25 mouse cellular contexts compared by ENCODE assay signal in genomic region chr6:100700774-100701173, GRCm38 (mm10). TPM values are rescaled to one million over a fixed set of nuclear protein-coding genes. Genes with fewer than 3 reads are reported as not detected.
DNase-seq lines count a peak whose midpoint lies in the region; ATAC-seq lines count a peak whose summit lies in the region.
"Had no signal": no experiment of that assay in that cellular context is flagged by ENCODE, and none has a peak within 500 bp of the region (broad histone marks: within the 10 kb centered on the region; RNA-seq: fewer than 3 reads in every experiment).

No protein-coding gene starts in this region.

- ATAC-seq in megakaryocyte, adult 5-6 weeks (ENCODE audit: poor library complexity, severe bottlenecking), result no peak
- ATAC-seq: forebrain, embryonic 15.5 days; hindbrain, embryonic 16.5 days; Patski had no signal

- H3K4me1 ChIP-seq in heart, embryonic 10.5 days, result peaks cover 14% of the 10 kb centered on the region

- peaks cover 29% of the 10 kb centered on the region for H3K27me3 ChIP-seq in heart, embryonic 10.5 days (ENCODE audit: insufficient read depth, poor library complexity, severe bottlenecking)
- H3K27me3 ChIP-seq: limb, embryonic 13.5 days; Patski had no signal

- peak; percentile 35 for DNase-seq in heart, embryonic 10.5 days (ENCODE audit: low spot score)
- DNase-seq in heart, postnatal 10 days, result no peak
- DNase-seq in left cerebral cortex, postnatal 4 days, result peak; percentile 44
- no peak for DNase-seq in left cerebral cortex, postnatal 25 days (ENCODE audit: low spot score in 2 of 2)
- peak; percentile 82 for DNase-seq in brain, adult 2 months (ENCODE audit: low read depth, low spot score)
- DNase-seq in layer of hippocampus, adult 9-11 months, result peak; percentile 49
- DNase-seq: adrenal gland, postnatal 10 days; cerebellum, adult 9-10 months; gastrocnemius, adult 2 months; heart, postnatal 4 days; kidney, adult 18-20 months; kidney, postnatal 14 days; liver, embryonic 13.5 days; lung, embryonic 14.5 days; lung, postnatal 36 days; spleen, adult 18-20 months; thymus, postnatal 36 days had no signal

- no peak overlapping the region for H3K4me3 ChIP-seq in heart, embryonic 10.5 days
- H3K4me3 ChIP-seq: embryonic facial prominence, embryonic 12.5 days; erythroblast, embryonic 14.5 days; forebrain, embryonic 15.5 days; gastrocnemius, adult 2 months; limb, embryonic 13.5 days; liver, embryonic 13.5 days had no signal

- no peaks in the 10 kb centered on the region for H3K9me3 ChIP-seq in heart, embryonic 10.5 days
- H3K9me3 ChIP-seq: embryonic facial prominence, embryonic 12.5 days; forebrain, embryonic 15.5 days; limb, embryonic 13.5 days; liver, embryonic 13.5 days had no signal

- no peak overlapping the region for H3K27ac ChIP-seq in heart, embryonic 10.5 days
- H3K27ac ChIP-seq: embryonic facial prominence, embryonic 12.5 days; forebrain, embryonic 15.5 days; gastrocnemius, adult 2 months; limb, embryonic 13.5 days; liver, embryonic 13.5 days had no signal

- intact Hi-C loops in heart, postnatal 10 days (cut with DNase I), result no loop called here
- intact Hi-C loops in left cerebral cortex, postnatal 4 days (cut with DNase I), result no loop called here
- intact Hi-C loops in left cerebral cortex, postnatal 25 days (cut with DNase I), result no loop called here

- no peaks in the 10 kb centered on the region for H3K36me3 ChIP-seq in heart, embryonic 10.5 days
- H3K36me3 ChIP-seq: embryonic facial prominence, embryonic 12.5 days; forebrain, embryonic 15.5 days; limb, embryonic 13.5 days; liver, embryonic 13.5 days had no signal

- WGBS in heart, embryonic 10.5 days, result 65% methylated on average over 5 of the region's 5 CpGs

RNA-seq across cellular contexts. Expression of gene Gxylt2, which starts 3.8 kb away (rescaled TPM):
- polyA plus RNA-seq in heart, embryonic 10.5 days (2016; fragmentation: Nextera tagmentation; extraction: Ambion mirVana), result 0.74 and 1.3 TPM in 2 replicates
- total RNA-seq in heart, postnatal 10 days (2021), result 10 to 100 TPM in 1 of 2 experiments, 1 to 10 TPM in 1; 9.8 to 10.8 TPM
- total RNA-seq in left cerebral cortex, postnatal 4 days (2021), result 1 to 10 TPM; 2.1 to 2.7 TPM
- total RNA-seq in left cerebral cortex, postnatal 25 days (2021), result 1 to 10 TPM; 1.3 to 1.7 TPM
- total RNA-seq in megakaryocyte, adult 5-6 weeks (2015), result not detected in 2 replicates
- total RNA-seq in megakaryocyte, adult 5-6 weeks (2017), result not detected in 2 replicates
- total RNA-seq: granulocyte monocyte progenitor cell, adult 5-6 weeks had no signal
- polyA plus RNA-seq: erythroblast, embryonic 14.5 days had no signal

RNA-seq across cellular contexts. Expression of gene Shq1, which starts 29.8 kb away (rescaled TPM):
- 15.4 and 17.8 TPM in 2 replicates for polyA plus RNA-seq in heart, embryonic 10.5 days (2016; fragmentation: Nextera tagmentation; extraction: Ambion mirVana)
- 1 to 10 TPM; 4.6 to 5.3 TPM for total RNA-seq in heart, postnatal 10 days (2021)
- total RNA-seq in left cerebral cortex, postnatal 4 days (2021), result 1 to 10 TPM; 7.8 to 9.5 TPM
- total RNA-seq in left cerebral cortex, postnatal 25 days (2021), result 1 to 10 TPM; 5.3 to 6.1 TPM
- 1.6 and 2.7 TPM in 2 replicates for total RNA-seq in megakaryocyte, adult 5-6 weeks (2015)
- 3.9 and 5.1 TPM in 2 replicates for total RNA-seq in megakaryocyte, adult 5-6 weeks (2017)

Comparison
In these comparisons a context has a peak if more than half of its experiments do, and no peak if none do; other contexts are left out.
1. DNase-seq: peak in heart, embryonic 10.5 days (single experiment), left cerebral cortex, postnatal 4 days (single experiment), brain, adult 2 months (single experiment) and layer of hippocampus, adult 9-11 months (single experiment); none in heart, postnatal 10 days (0 of 2) and left cerebral cortex, postnatal 25 days (0 of 2).